Mouse (Mus musculus): ENCODE measurements around the gene Prr3. TPM values are rescaled to one million over a fixed set of nuclear protein-coding genes. Genes with fewer than 3 reads are reported as not detected.
"Not testable (repeated sequence)": the region's sequence is repeated elsewhere in the genome, so short reads cannot be mapped to it uniquely, and the experiment has no call there.

Prr3 gene
- polyA plus RNA-seq, 2 experiments from 2014 or later: 13.6 to 17.6 TPM

DNA sequence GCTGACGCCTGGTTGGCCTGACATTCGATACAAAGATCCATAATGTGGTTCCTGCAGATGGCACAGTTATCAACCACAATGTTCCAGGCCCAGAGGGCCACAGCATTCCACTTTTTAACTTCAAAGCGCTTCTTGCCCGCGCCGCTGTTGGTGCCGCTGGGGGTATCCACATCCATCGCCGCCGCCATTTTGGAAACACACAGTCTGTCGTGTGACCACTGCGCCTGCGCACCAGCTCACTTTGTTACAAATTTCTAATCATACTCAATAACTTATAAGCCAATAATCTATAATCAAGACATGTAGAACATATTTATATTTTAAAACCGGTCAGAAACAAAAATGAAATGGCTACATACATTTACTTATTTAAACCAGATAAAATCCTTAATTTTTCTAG, 44.3 kb downstream of the Prr3 start:
- not testable (repeated sequence) for ATAC-seq

DNA sequence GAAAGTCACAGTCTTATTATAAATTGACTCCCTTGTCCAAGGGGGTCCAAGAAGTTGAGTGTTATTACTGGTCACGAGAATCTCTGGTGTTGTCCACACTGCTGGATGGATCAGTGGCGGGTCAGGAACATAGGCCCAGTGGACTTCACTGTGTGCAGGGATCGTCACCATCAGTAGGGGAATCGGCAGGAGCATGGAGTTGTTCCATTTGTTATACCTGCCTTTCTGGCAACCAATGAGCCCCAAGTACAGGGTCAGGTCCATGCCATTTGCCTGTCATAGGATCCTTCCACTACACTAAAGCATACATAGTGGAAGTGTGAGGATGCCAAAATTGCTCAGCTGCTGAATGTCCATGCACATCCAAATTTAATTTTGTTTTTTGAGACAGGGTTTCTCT, 47.4 kb downstream of the Prr3 start:
- no peak for ATAC-seq

DNA sequence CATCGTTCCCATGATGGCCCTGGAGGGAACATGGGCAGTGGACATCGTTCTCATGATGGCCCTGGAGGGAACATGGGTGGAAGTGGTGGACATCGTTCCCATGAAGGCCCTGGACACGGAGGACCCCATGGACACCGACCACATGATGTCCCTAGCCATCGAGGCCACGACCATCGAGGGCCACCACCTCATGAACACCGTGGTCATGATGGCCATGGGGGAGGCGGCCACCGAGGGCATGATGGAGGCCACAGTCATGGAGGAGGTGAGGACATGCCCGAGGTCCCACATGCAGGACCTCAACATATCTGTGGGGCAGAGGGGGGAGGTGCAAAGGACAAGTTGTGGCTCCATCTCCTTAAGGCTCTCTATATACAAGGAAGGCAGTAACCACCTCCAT, 49.4 kb downstream of the Prr3 start:
- no peak for ATAC-seq

DNA sequence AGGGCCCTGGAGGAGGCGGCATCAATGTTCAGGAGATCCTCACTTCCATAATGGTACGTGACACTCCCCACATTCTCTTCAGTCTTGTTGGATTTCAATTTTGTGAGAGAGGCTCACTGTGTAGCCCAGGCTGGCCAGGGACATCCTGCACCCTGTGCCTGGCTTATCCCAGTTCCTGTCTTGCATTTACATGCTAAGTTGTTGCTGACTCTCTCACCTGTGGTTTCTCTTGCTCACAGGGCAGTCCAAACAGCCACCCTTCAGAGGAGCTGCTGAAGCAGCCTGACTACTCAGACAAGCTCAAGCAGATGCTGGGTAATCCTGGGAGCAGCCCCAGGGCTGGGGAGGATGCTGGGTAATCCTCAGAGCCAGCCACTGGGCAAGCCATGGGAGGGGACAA, 50.5 kb downstream of the Prr3 start:
- no peak for ATAC-seq

DNA sequence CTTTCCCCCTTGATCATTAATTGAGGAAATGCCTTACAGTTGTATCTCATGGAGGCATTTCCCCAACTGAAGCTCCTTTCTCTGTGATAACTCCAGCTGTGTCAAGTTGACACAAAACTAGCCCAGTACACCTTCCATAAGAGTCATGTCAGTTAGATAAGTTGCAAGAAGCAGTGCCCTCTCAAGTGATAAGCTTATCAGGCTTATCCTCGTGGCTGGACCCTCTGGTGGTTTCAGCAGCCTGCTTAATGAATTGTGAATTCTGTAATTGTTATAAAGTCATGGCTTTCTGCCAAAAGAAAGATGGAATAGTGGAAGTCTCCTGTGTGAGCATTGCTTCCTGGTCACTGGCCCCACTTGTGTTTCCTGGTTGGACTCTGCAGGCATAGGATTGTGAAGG, 52.6 kb downstream of the Prr3 start:
- ATAC-seq: no peak

DNA sequence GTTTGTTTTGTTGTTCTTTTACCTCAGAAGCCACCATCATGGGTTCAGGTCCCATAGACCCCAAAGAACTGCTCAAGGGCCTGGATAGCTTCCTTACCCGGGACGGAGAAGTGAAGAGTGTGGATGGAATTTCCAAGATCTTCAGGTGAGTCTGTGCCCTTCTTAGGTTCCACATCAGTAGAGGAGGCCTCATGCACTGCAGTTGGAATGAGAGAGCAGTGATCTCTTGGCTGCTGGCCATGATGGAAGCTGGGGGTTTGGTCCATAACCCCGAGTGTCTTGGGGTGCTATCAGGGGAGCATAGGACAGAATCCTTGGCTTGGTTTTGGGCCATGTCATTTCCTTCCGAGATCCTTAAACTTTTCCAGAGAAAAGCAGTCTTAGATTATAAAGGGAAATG, 56.8 kb downstream of the Prr3 start:
- no peak for ATAC-seq

DNA sequence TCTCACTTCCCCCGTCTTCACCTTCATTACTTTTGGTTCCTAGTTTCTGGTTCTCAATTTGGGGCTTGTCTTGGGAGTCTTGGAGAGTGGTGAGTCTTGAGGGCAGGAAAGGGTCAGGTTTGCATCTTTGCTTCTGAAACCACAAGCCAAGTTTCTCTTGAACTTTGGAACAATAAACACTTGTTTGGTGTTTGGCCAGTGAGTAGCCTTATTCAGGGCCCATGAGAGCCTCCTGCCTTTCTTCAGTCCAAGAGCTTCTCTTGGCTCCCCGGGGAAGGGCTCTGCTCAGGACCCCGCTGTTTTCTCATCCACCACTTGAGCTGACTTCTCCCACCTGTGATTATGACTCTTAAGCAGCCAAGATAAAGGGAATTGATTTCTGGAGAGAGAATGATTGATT, 57.5 kb downstream of the Prr3 start:
- no peak for ATAC-seq

Other genes starting within 250 kb of the Prr3 start
- gene Ier3, start 158.6 kb downstream of the Prr3 start, polyA plus RNA-seq (2017; shearing (Covaris generic)): under 1 TPM; 0.60 TPM
- gene Flot1, start 157.0 kb downstream of the Prr3 start, polyA plus RNA-seq (2017; shearing (Covaris generic)): 10 to 100 TPM; 19.9 to 22.9 TPM
- gene Tubb5, start 141.9 kb downstream of the Prr3 start, polyA plus RNA-seq (2017; shearing (Covaris generic)): 100 to 1,000 TPM; 410 to 652 TPM
- gene Mdc1, start 138.7 kb downstream of the Prr3 start, polyA plus RNA-seq (2017; shearing (Covaris generic)): 1 to 10 TPM; 4.1 to 6.4 TPM
- 10 to 100 TPM; 38.4 to 44.7 TPM for gene Nrm, start 118.9 kb downstream of the Prr3 start, polyA plus RNA-seq (2017; shearing (Covaris generic))
- gene Ppp1r18, start 114.6 kb downstream of the Prr3 start, polyA plus RNA-seq (2017; shearing (Covaris generic)): 100 to 1,000 TPM; 228 to 247 TPM
- 10 to 100 TPM; 19.6 to 26.9 TPM for gene Dhx16, start 100.4 kb downstream of the Prr3 start, polyA plus RNA-seq (2017; shearing (Covaris generic))
- gene 2310061I04Rik, start 82.8 kb downstream of the Prr3 start, polyA plus RNA-seq (2017; shearing (Covaris generic)): 10 to 100 TPM; 12.4 to 17.5 TPM
- gene Atat1, start 70.2 kb downstream of the Prr3 start, polyA plus RNA-seq (2017; shearing (Covaris generic)): 10 to 100 TPM; 11.7 to 14.3 TPM
- 10 to 100 TPM; 42.2 to 50.9 TPM for gene Mrps18b, start 63.8 kb downstream of the Prr3 start, polyA plus RNA-seq (2017; shearing (Covaris generic))
- 10 to 100 TPM; 42.0 to 57.4 TPM for gene Ppp1r10, start 63.8 kb downstream of the Prr3 start, polyA plus RNA-seq (2017; shearing (Covaris generic))
- gene Abcf1, start 10.5 kb downstream of the Prr3 start, polyA plus RNA-seq (2017; shearing (Covaris generic)): 100 to 1,000 TPM in 1 of 2 experiments, 10 to 100 TPM in 1; 99.6 to 137 TPM
- gene Gnl1, start 385 bp downstream of the Prr3 start, polyA plus RNA-seq (2017; shearing (Covaris generic)): 1 to 10 TPM; 8.1 to 9.2 TPM
- gene H2-T24, start 40.3 kb upstream of the Prr3 start, polyA plus RNA-seq (2017; shearing (Covaris generic)): 10 to 100 TPM; 36.4 to 43.7 TPM
- 1,000 to 10,000 TPM in 1 of 2 experiments, 100 to 1,000 TPM in 1; 679 to 1,228 TPM for gene H2-T23, start 52.6 kb upstream of the Prr3 start, polyA plus RNA-seq (2017; shearing (Covaris generic))
- 100 to 1,000 TPM; 415 to 458 TPM for gene H2-T22, start 62.5 kb upstream of the Prr3 start, polyA plus RNA-seq (2017; shearing (Covaris generic))
- under 1 TPM in 1 of 2 experiments, not detected in 1; 0.46 TPM for gene Gm6034, start 62.7 kb upstream of the Prr3 start, polyA plus RNA-seq (2017; shearing (Covaris generic))
- under 1 TPM; 0.37 to 0.38 TPM for gene Gm11127, start 78.1 kb upstream of the Prr3 start, polyA plus RNA-seq (2017; shearing (Covaris generic))
- gene Gm19684, start 141.4 kb upstream of the Prr3 start, polyA plus RNA-seq (2017; shearing (Covaris generic)): 1 to 10 TPM in 1 of 2 experiments, under 1 TPM in 1; 0.70 to 4.4 TPM
- not detected for gene Gm7030, start 149.2 kb upstream of the Prr3 start, polyA plus RNA-seq (2017; shearing (Covaris generic))
- 1 to 10 TPM; 1.3 to 5.2 TPM for gene Gm8909, start 188.3 kb upstream of the Prr3 start, polyA plus RNA-seq (2017; shearing (Covaris generic))
- gene H2-T3, start 210.1 kb upstream of the Prr3 start, polyA plus RNA-seq (2017; shearing (Covaris generic)): 1 to 10 TPM in 1 of 2 experiments, not detected in 1; 5.7 TPM